Mouse (Mus musculus): ENCODE measurements around the gene Ccdc24.

GRCm38 (mm10) chr4:117866083-117866482, 6.3 kb downstream of the Ccdc24 start:
- no peak for TF ChIP-seq POLR2A (IDR thresholded peaks at IDR 0.05; ENCODE audit: control insufficient read depth, extremely low read depth, insufficient read depth, low read length, poor library complexity)
- no peak for TF ChIP-seq CTCF (IDR thresholded peaks at IDR 0.05; ENCODE audit: borderline replicate concordance, control insufficient read depth, extremely low read depth, insufficient read depth, low read length, poor library complexity)

Data from thymus, adult 2 months (tissue).